Comparison of ENCODE assay signal across 10 mouse cellular contexts in genomic region chr4:134752911-134753426, GRCm38 (mm10). TPM values are rescaled to one million over a fixed set of nuclear protein-coding genes. Genes with fewer than 3 reads are reported as not detected.
DNase-seq lines count a peak whose midpoint lies in the region; ATAC-seq lines count a peak whose summit lies in the region.
"Had no signal": no experiment of that assay in that cellular context is flagged by ENCODE, and none has a peak within 500 bp of the region (broad histone marks: within the 10 kb centered on the region; RNA-seq: fewer than 3 reads in every experiment).

No protein-coding gene starts in this region.

- no peak for DNase-seq in heart, postnatal 10 days
- no peak for DNase-seq in lung, adult 18-20 months
- peak; percentile 59 for DNase-seq in limb, embryonic 10.5 days (ENCODE audit: low spot score)
- DNase-seq in lung, postnatal 36 days: peak; percentile 49
- no peak for DNase-seq in ovary, postnatal 36 days (ENCODE audit: low spot score)
- DNase-seq: cerebellum, postnatal 36 days had no signal

- ATAC-seq in heart, embryonic 13.5 days (ENCODE audit: extremely low read depth, insufficient number of reproducible peaks, low FRiP score, low TSS enrichment): no peak
- peak; percentile 60 for ATAC-seq in lung, embryonic 16.5 days (ENCODE audit: low read depth)

- H3K4me1 ChIP-seq in heart, embryonic 13.5 days: peaks cover 61% of the 10 kb centered on the region
- peaks cover 46% of the 10 kb centered on the region for H3K4me1 ChIP-seq in lung, embryonic 16.5 days (replicated peaks; ENCODE audit: control insufficient read depth, insufficient read depth, low read length)
- H3K4me1 ChIP-seq in limb, embryonic 10.5 days: peaks cover 87% of the 10 kb centered on the region

- H3K27ac ChIP-seq in heart, embryonic 13.5 days (replicated peaks): peak overlapping the region; percentile 70
- no peak overlapping the region for H3K27ac ChIP-seq in lung, embryonic 16.5 days (ENCODE audit: low read length)
- peak overlapping the region; percentile 65 for H3K27ac ChIP-seq in limb, embryonic 10.5 days
- H3K27ac ChIP-seq: layer of hippocampus, adult 2 months had no signal

- H3K4me3 ChIP-seq in heart, embryonic 13.5 days: no peak overlapping the region
- H3K4me3 ChIP-seq in lung, embryonic 16.5 days (ENCODE audit: low read length): no peak overlapping the region
- no peak overlapping the region for H3K4me3 ChIP-seq in limb, embryonic 10.5 days
- H3K4me3 ChIP-seq: layer of hippocampus, adult 2 months; midbrain, embryonic 12.5 days had no signal

- H3K4me2 ChIP-seq in heart, embryonic 13.5 days: no peak overlapping the region
- H3K4me2 ChIP-seq in lung, embryonic 16.5 days (ENCODE audit: low read depth, low read length): no peak overlapping the region
- H3K4me2 ChIP-seq: midbrain, embryonic 12.5 days had no signal

- peak overlapping the region; percentile 6; the same call in 1 of the 2 replicates for H3K9ac ChIP-seq in heart, embryonic 13.5 days
- H3K9ac ChIP-seq in lung, embryonic 16.5 days (ENCODE audit: low read length): no peak overlapping the region
- H3K9ac ChIP-seq: midbrain, embryonic 12.5 days had no signal

- 27% methylated on average over 11 of the region's 11 CpGs for WGBS in heart, embryonic 13.5 days
- 49% methylated on average over 11 of the region's 11 CpGs for WGBS in lung, embryonic 16.5 days
- 50% methylated on average over 11 of the region's 11 CpGs for WGBS in limb, embryonic 10.5 days

- H3K9me3 ChIP-seq in heart, embryonic 13.5 days: no peaks in the 10 kb centered on the region
- no peaks in the 10 kb centered on the region for H3K9me3 ChIP-seq in lung, embryonic 16.5 days (ENCODE audit: control insufficient read depth, low read length)
- H3K9me3 ChIP-seq in limb, embryonic 10.5 days (replicated peaks): no peaks in the 10 kb centered on the region
- H3K9me3 ChIP-seq: midbrain, embryonic 12.5 days had no signal

- H3K27me3 ChIP-seq in heart, embryonic 13.5 days (replicated peaks): no peaks in the 10 kb centered on the region
- H3K27me3 ChIP-seq in lung, embryonic 16.5 days (ENCODE audit: control insufficient read depth, insufficient read depth, low read depth, low read length): no peaks in the 10 kb centered on the region
- H3K27me3 ChIP-seq in limb, embryonic 10.5 days (ENCODE audit: low read depth, poor library complexity, severe bottlenecking): no peaks in the 10 kb centered on the region

- intact Hi-C loops in heart, postnatal 10 days (cut with DNase I): no loop called here

- H3K36me3 ChIP-seq in heart, embryonic 13.5 days: peaks cover 28% of the 10 kb centered on the region
- H3K36me3 ChIP-seq in lung, embryonic 16.5 days (ENCODE audit: control insufficient read depth, insufficient read depth, low read length): peaks cover 8% of the 10 kb centered on the region; the same call in 1 of the 2 replicates
- peaks cover 15% of the 10 kb centered on the region for H3K36me3 ChIP-seq in limb, embryonic 10.5 days

RNA-seq across cellular contexts. Expression of gene Ldlrap1, which starts 14.9 kb away (rescaled TPM):
- polyA plus RNA-seq in heart, embryonic 13.5 days (2015; fragmentation: Nextera tagmentation; extraction: Ambion mirVana): 12.2 and 13.5 TPM in 2 replicates
- 10 to 100 TPM; 21.8 to 24.3 TPM for total RNA-seq in heart, postnatal 10 days (2021)
- 25.2 and 27.7 TPM in 2 replicates for polyA plus RNA-seq in lung, embryonic 16.5 days (2015; fragmentation: Nextera tagmentation; extraction: Ambion mirVana)
- 14.4 and 20.4 TPM in 2 replicates for polyA plus RNA-seq in limb, embryonic 10.5 days (2016; fragmentation: Nextera tagmentation; extraction: Ambion mirVana)

RNA-seq across cellular contexts. Expression of gene Man1c1, which starts 48.9 kb away (rescaled TPM):
- 5.3 and 6.3 TPM in 2 replicates for polyA plus RNA-seq in heart, embryonic 13.5 days (2015; fragmentation: Nextera tagmentation; extraction: Ambion mirVana)
- total RNA-seq in heart, postnatal 10 days (2021): 10 to 100 TPM; 32.0 to 37.7 TPM
- 1.9 and 2.1 TPM in 2 replicates for polyA plus RNA-seq in lung, embryonic 16.5 days (2015; fragmentation: Nextera tagmentation; extraction: Ambion mirVana)
- polyA plus RNA-seq in limb, embryonic 10.5 days (2016; fragmentation: Nextera tagmentation; extraction: Ambion mirVana): 1.6 and 2.0 TPM in 2 replicates

Comparison
In these comparisons a context has a peak if more than half of its experiments do, and no peak if none do; other contexts are left out.
1. DNase-seq: peak in limb, embryonic 10.5 days (single experiment) and lung, postnatal 36 days (single experiment); none in heart, postnatal 10 days (0 of 2), lung, adult 18-20 months (0 of 2) and ovary, postnatal 36 days (single experiment).